In the genomic region with DNA sequence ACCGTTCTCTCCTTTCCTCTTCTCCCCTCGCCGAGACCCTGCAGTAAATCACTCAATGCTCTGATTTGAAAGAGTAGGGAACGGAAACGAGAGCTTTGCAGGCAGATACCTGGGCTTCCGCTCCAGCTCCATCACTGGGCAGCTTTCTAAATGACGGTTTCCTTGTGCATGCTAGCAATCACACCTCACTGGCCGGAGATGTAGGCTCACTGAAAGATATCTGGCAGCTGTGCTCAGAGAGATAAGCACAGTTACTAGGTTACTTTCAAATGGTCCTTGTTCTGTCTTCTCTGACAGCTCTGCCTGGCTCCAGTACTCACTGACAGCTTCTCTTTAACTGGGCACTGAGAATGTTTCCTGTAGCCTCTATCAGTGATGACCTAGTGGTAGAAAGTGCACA, we compare ENCODE assay signal across 18 mouse cellular contexts.
DNase-seq lines count a peak whose midpoint lies in the region; ATAC-seq and TF ChIP-seq lines count a peak whose summit lies in the region.
"Had no signal": no experiment of that assay in that cellular context is flagged by ENCODE, and none has a peak within 500 bp of the region (broad histone marks: within the 10 kb centered on the region; RNA-seq: fewer than 3 reads in every experiment).

No protein-coding gene starts in this region.

- TF ChIP-seq CTCF in heart, postnatal 0 days (IDR thresholded peaks at IDR 0.05; ENCODE audit: low read depth) = no peak
- TF ChIP-seq CTCF in G1E (IDR thresholded peaks at IDR 0.05; ENCODE audit: low read depth, low read length) = no peak

- intact Hi-C loops in heart, postnatal 25 days (cut with DNase I) = no loop called here
- intact Hi-C loops in left cerebral cortex, postnatal 25 days (cut with DNase I) = no loop called here

- no peak for DNase-seq in heart, postnatal 0 days (ENCODE audit: low spot score)
- no peak for DNase-seq in heart, postnatal 25 days (ENCODE audit: low spot score)
- DNase-seq in G1E (ENCODE audit: low spot score) = peak; percentile 59
- DNase-seq in left cerebral cortex, postnatal 25 days (ENCODE audit: low spot score in 2 of 2) = no peak
- no peak for DNase-seq in spleen, adult 18-20 months
- DNase-seq: adrenal gland, adult 2 months; cerebellum, adult 9-11 months; kidney, adult 9 months; lung, postnatal 4 days; retina, postnatal 1 day had no signal

- H3K9ac ChIP-seq in heart, postnatal 0 days (replicated peaks; ENCODE audit: low read depth, low read length) = no peak overlapping the region
- H3K9ac ChIP-seq in liver, embryonic 15.5 days = peak overlapping the region; percentile 28; the same call in 1 of the 2 replicates
- H3K9ac ChIP-seq in forebrain, embryonic 15.5 days (replicated peaks) = no peak overlapping the region
- H3K9ac ChIP-seq: midbrain, embryonic 15.5 days; neural tube, embryonic 13.5 days had no signal

- H3K4me1 ChIP-seq in heart, postnatal 0 days (ENCODE audit: control insufficient read depth, insufficient read depth) = no peaks in the 10 kb centered on the region
- H3K4me1 ChIP-seq in G1E (ENCODE audit: insufficient read depth, low read depth, low read length) = peaks cover 77% of the 10 kb centered on the region
- peaks cover 42% of the 10 kb centered on the region for H3K4me1 ChIP-seq in liver, embryonic 15.5 days (replicated peaks)
- H3K4me1 ChIP-seq in forebrain, embryonic 15.5 days = peaks cover 11% of the 10 kb centered on the region

- H3K4me3 ChIP-seq in heart, postnatal 0 days (ENCODE audit: low read depth, low read length) = no peak overlapping the region
- peak overlapping the region; percentile 39; the same call in 1 of the 2 replicates for H3K4me3 ChIP-seq in G1E (ENCODE audit: low read depth, low read length)
- no peak overlapping the region for H3K4me3 ChIP-seq in liver, embryonic 15.5 days (replicated peaks)
- H3K4me3 ChIP-seq in forebrain, embryonic 15.5 days = no peak overlapping the region
- H3K4me3 ChIP-seq: layer of hippocampus, adult 2 months; midbrain, embryonic 15.5 days; neural tube, embryonic 13.5 days had no signal

- no peaks in the 10 kb centered on the region for H3K9me3 ChIP-seq in heart, postnatal 0 days (replicated peaks; ENCODE audit: control insufficient read depth, low read length)
- H3K9me3 ChIP-seq in G1E (replicated peaks) = no peaks in the 10 kb centered on the region
- H3K9me3 ChIP-seq in liver, embryonic 15.5 days (replicated peaks) = no peaks in the 10 kb centered on the region
- no peaks in the 10 kb centered on the region for H3K9me3 ChIP-seq in forebrain, embryonic 15.5 days
- H3K9me3 ChIP-seq: midbrain, embryonic 15.5 days; neural tube, embryonic 13.5 days had no signal

- no peak overlapping the region for H3K4me2 ChIP-seq in heart, postnatal 0 days (ENCODE audit: low read depth, low read length)
- H3K4me2 ChIP-seq in liver, embryonic 15.5 days = peak overlapping the region; percentile 55
- H3K4me2 ChIP-seq in forebrain, embryonic 15.5 days (replicated peaks) = no peak overlapping the region
- H3K4me2 ChIP-seq: midbrain, embryonic 15.5 days; neural tube, embryonic 13.5 days had no signal

- 0 out of 2 replicates have a peak, but pooled peaks have one; percentile 17 for ATAC-seq in heart, postnatal 0 days (ENCODE audit: insufficient read depth, low read depth)
- ATAC-seq in G1E (ENCODE audit: extremely low read depth, insufficient number of reproducible peaks, low FRiP score, poor library complexity, severe bottlenecking) = peak; percentile 77
- ATAC-seq in common myeloid progenitor, adult 5-6 weeks (replicated peaks; ENCODE audit: low read depth, poor library complexity, severe bottlenecking) = peak; percentile 16
- peak; percentile 79 for ATAC-seq in liver, embryonic 15.5 days (ENCODE audit: insufficient read depth)
- no peak for ATAC-seq in forebrain, embryonic 15.5 days (replicated peaks)
- ATAC-seq: hindbrain, postnatal 0 days; midbrain, embryonic 15.5 days had no signal

- H3K27ac ChIP-seq in heart, postnatal 0 days (ENCODE audit: low read depth) = no peak overlapping the region
- no peak overlapping the region for H3K27ac ChIP-seq in liver, embryonic 15.5 days (replicated peaks)
- no peak overlapping the region for H3K27ac ChIP-seq in forebrain, embryonic 15.5 days (replicated peaks)
- H3K27ac ChIP-seq: hindbrain, postnatal 0 days; layer of hippocampus, adult 2 months; midbrain, embryonic 15.5 days; neural tube, embryonic 13.5 days had no signal

- H3K27me3 ChIP-seq in heart, postnatal 0 days (ENCODE audit: control insufficient read depth, insufficient read depth, low read length) = no peaks in the 10 kb centered on the region
- H3K27me3 ChIP-seq in G1E (ENCODE audit: insufficient read depth, low read length) = peaks cover 7% of the 10 kb centered on the region; the same call in 1 of the 2 replicates
- H3K27me3 ChIP-seq in liver, embryonic 15.5 days = peaks cover 23% of the 10 kb centered on the region
- H3K27me3 ChIP-seq in forebrain, embryonic 15.5 days = no peaks in the 10 kb centered on the region
- H3K27me3 ChIP-seq: CH12.LX; midbrain, embryonic 15.5 days had no signal

- WGBS in heart, postnatal 0 days = 4% methylated on average over 8 of the region's 8 CpGs
- 11% methylated on average over 8 of the region's 8 CpGs for WGBS in liver, embryonic 15.5 days (ENCODE audit: insufficient replicate concordance)
- WGBS in forebrain, embryonic 15.5 days = 88% methylated on average over 8 of the region's 8 CpGs

- H3K36me3 ChIP-seq in heart, postnatal 0 days (replicated peaks; ENCODE audit: control insufficient read depth, insufficient read depth, low read length) = no peaks in the 10 kb centered on the region
- no peaks in the 10 kb centered on the region for H3K36me3 ChIP-seq in G1E (replicated peaks)
- no peaks in the 10 kb centered on the region for H3K36me3 ChIP-seq in liver, embryonic 15.5 days (replicated peaks)
- H3K36me3 ChIP-seq in forebrain, embryonic 15.5 days = no peaks in the 10 kb centered on the region
- H3K36me3 ChIP-seq: midbrain, embryonic 15.5 days; neural tube, embryonic 13.5 days had no signal

- no peak for TF ChIP-seq EP300 in heart, postnatal 0 days (IDR thresholded peaks at IDR 0.05; ENCODE audit: low read depth)
